Mouse (Mus musculus) limb, embryonic 14.5 days (tissue): ENCODE measurements around the gene Tmed1. TPM values are rescaled to one million over a fixed set of nuclear protein-coding genes. Genes with fewer than 3 reads are reported as not detected.
A peak's percentile ranks its signal among the peaks of the same experiment; 100 is the strongest.

Source experiments
- ATAC-seq: fragments of 200-750 bp; cut with Nextera tagmentation; 2 replicates; pipeline ENCODE4 v1.8.0; 2017; ENCODE audit warnings: low read depth, moderate number of reproducible peaks, moderate TSS enrichment; ENCODE audit not compliant: low FRiP score
- DNase-seq: peaks from one replicate; pipeline ENCODE4 v3.0.0-alpha.2; 2015; ENCODE audit warnings: low spot score
- H3K27ac ChIP-seq: fragments of 300-500 bp; sonication (generic); replicated peaks from 2 replicates; pipeline ENCODE4 v1.5.1; 2014; ENCODE audit warnings: low read depth, mild to moderate bottlenecking, low read length, moderate library complexity, mixed read lengths
- H3K27me3 ChIP-seq: fragments of 300-500 bp; sonication (generic); 2 replicates; pipeline ENCODE4 v1.6.1; 2014; ENCODE audit warnings: low read length, mixed read lengths; ENCODE audit not compliant: control insufficient read depth, insufficient read depth
- H3K36me3 ChIP-seq: fragments of 300-500 bp; sonication (generic); 2 replicates; pipeline ENCODE4 v1.6.1; 2014; ENCODE audit warnings: mild to moderate bottlenecking, low read length, moderate library complexity, mixed read lengths; ENCODE audit not compliant: control insufficient read depth, insufficient read depth
- H3K4me1 ChIP-seq: fragments of 300-500 bp; sonication (generic); 2 replicates; pipeline ENCODE4 v1.6.1; 2014; ENCODE audit warnings: antibody characterized with exemption, low read length, mixed read lengths; ENCODE audit not compliant: control insufficient read depth, insufficient read depth
- H3K4me2 ChIP-seq: fragments of 300-500 bp; sonication (generic); replicated peaks from 2 replicates; pipeline ENCODE4 v1.6.1; 2014; ENCODE audit warnings: low read depth, mild to moderate bottlenecking, low read length, moderate library complexity; ENCODE audit not compliant: severe bottlenecking
- H3K4me3 ChIP-seq: fragments of 300-500 bp; sonication (generic); replicated peaks from 2 replicates; pipeline ENCODE4 v1.5.1; 2014; ENCODE audit warnings: low read length
- H3K9ac ChIP-seq: fragments of 300-500 bp; sonication (generic); 2 replicates; pipeline ENCODE4 v1.6.1; 2014; ENCODE audit warnings: mild to moderate bottlenecking, low read depth, low read length, moderate library complexity; ENCODE audit not compliant: severe bottlenecking
- H3K9me3 ChIP-seq: fragments of 300-500 bp; sonication (generic); 2 replicates; pipeline ENCODE4 v1.6.1; 2016; ENCODE audit warnings: low read length; ENCODE audit not compliant: control insufficient read depth
- POLR2A ChIP-seq: fragments of 200-500 bp; IDR thresholded peaks from 2 replicates; pipeline ENCODE4 v1.8.0; 2012; ENCODE audit warnings: inconsistent platforms, mild to moderate bottlenecking, moderate library complexity, borderline replicate concordance; ENCODE audit not compliant: insufficient read depth, insufficient read length; ENCODE audit errors: extremely low read depth
- WGBS: fragments of 180-500 bp; shearing (Covaris S2); extraction: QIAGEN DNeasy Blood & Tissue Kit; methylation state at CpG from one replicate; pipeline ENCODE4 v1.1.7; 2014; 5-methylcytosine and 5-hydroxymethylcytosine counted together
- polyA plus RNA-seq, 2 experiments: library from polyadenylated mRNA; depleted of rRNA in 1 of 2; stranded (reverse) in 1 of 2; unstranded in 1 of 2; fragments of >200 nt; fragmentation: Nextera tagmentation in 1 of 2; extraction: Ambion mirVana in 1 of 2; gene quantifications; 2 replicates each; pipeline versions ENCODE4 v1.2.1 to v1.2.3; 2012 to 2014

The Tmed1 gene
- polyA plus RNA-seq, 2 experiments, result 96.0 to 119 TPM

- peaks cover 45% of the 10 kb centered on the region for H3K36me3 ChIP-seq
- H3K9me3 ChIP-seq, result no peaks in the 10 kb centered on the region
- H3K27me3 ChIP-seq, result no peaks in the 10 kb centered on the region
- WGBS, result 86% methylated on average over 6 of the region's 6 CpGs
- DNase-seq (no peak), ATAC-seq (no peak)
- H3K4me1 ChIP-seq, result no peaks in the 10 kb centered on the region
- H3K4me2 ChIP-seq, result no peak overlapping the region
- no peak overlapping the region for H3K9ac ChIP-seq
- H3K27ac ChIP-seq, result no peak overlapping the region
- H3K4me3 ChIP-seq, result no peak overlapping the region
- no peak for TF ChIP-seq POLR2A
Observed at GRCm38 (mm10) chr9:21555198-21555742, 45.2 kb upstream of the Tmed1 start.

DNA sequence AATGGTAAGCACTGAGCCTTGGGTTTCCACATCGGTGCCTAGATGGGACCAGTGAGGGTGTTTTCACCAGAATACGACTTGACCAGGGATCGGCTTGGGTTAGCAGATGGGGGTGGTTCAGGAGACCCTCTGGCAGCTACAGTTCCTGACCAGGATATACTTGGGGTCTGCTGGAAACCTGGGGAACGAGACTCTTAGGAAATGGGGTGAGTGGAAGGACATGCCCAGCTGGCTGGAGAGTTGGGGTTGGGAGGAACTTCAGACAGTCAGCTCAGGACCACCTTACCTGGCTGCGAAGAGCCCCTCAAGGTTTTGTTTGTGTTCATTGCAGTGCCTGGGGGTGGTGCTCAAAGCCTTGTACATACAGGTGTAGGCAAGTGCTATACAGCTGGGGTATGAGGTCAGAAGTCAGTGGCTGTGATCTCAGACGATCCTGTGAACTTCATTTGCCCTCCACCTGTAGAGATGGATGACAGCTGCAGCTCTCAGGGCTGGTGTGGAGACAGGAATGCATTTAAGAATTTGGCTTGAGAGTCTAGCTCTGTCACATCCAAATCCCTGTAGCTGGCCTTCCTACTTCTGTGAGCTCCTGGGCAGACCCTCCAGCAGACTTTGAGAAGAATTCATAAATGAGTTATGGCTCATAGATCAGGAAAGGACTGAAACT is 43.7 kb upstream of the Tmed1 start:
- Histone ChIP-seq H3K4me1 (0 out of 2 replicates have a peak, but pooled peaks cover 4% of the 10 kb centered on the region), H3K4me3 (no peak overlapping the region), H3K9me3 (no peaks in the 10 kb centered on the region), H3K36me3 (peaks cover 44% of the 10 kb centered on the region), H3K4me2 (no peak overlapping the region), H3K27ac (no peak overlapping the region), H3K9ac (no peak overlapping the region), H3K27me3 (no peaks in the 10 kb centered on the region)
- DNase-seq (no peak), ATAC-seq (no peak)
- no peak for TF ChIP-seq POLR2A
- WGBS, result 79% methylated on average over 6 of the region's 6 CpGs

DNA sequence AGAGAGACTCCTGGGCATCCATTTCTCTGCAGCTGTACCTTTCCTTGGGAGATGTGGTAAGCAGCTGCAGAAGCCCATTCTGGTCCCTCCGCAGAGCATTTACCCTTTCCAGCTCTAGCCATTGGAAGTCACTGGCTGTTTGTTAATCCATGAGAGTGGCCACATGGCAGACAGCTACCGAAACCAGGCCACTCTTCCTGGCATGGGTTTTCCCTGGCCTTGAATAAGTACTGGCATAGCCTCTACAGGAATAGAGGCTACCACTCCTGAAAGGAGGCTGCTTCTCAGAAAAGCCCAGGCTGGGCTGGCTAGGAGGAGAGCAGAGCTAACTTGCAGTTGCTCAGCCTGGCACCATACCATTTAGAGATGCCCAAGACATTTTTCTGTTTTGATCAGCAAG is 41.0 kb upstream of the Tmed1 start:
- Histone ChIP-seq H3K27ac (no peak overlapping the region), H3K36me3 (peaks cover 32% of the 10 kb centered on the region), H3K4me1 (peaks cover 12% of the 10 kb centered on the region), H3K4me2 (no peak overlapping the region), H3K9ac (no peak overlapping the region), H3K9me3 (no peaks in the 10 kb centered on the region), H3K27me3 (no peaks in the 10 kb centered on the region), H3K4me3 (no peak overlapping the region)
- WGBS, result 96% methylated on average over 2 of the region's 2 CpGs
- no peak for DNase-seq
- no peak for ATAC-seq
- no peak for TF ChIP-seq POLR2A

DNA sequence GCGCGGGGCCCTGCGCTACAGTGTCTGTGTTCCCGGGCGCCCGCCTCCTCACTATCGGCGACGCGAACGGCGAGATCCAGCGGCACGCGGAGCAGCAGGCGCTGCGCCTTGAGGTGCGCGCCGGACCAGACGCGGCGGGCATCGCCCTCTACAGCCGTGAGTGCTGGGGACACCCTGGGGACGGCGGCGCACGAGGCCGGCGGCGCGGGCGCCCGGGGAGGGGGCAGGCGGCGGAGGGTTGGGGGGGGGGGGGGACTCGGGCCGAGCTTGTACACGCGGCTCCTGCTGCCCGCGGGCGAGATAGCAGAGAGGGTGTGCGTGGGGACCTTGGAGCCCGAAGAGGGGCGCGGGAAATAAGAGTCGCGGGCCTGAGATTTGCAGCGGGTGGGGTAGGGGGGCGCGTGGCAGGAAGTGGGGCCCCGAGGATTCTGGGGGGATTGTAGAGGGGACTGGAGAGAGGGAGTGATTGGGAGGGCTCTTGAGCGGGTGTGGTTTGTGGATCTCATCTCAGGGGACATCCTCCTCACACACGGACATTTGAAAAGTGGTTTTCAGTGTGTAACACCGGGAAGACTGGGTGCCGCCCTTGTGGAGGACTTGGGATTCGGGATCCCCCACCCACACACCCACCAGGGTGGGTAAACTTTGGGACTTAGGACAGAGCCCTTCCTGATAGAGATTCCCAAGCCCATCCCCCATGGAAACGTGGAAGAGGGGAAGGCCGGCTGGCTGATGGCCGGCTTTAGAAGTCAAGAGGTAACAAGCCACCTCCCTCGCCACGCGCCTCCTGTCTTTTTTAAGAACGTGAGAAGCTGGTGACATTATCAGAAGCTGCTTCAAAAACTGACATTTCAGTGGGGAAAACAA is 37.3 kb upstream of the Tmed1 start:
- peaks cover 21% of the 10 kb centered on the region for H3K4me1 ChIP-seq
- peak overlapping the region; percentile 99 for H3K27ac ChIP-seq
- H3K9me3 ChIP-seq, result no peaks in the 10 kb centered on the region
- H3K36me3 ChIP-seq, result peaks cover 20% of the 10 kb centered on the region
- H3K4me3 ChIP-seq, result peak overlapping the region; percentile 88
- H3K9ac ChIP-seq, result peak overlapping the region; percentile 99
- 1% methylated on average over 23 of the region's 66 CpGs for WGBS
- no peak for TF ChIP-seq POLR2A
- peak; percentile 63 for DNase-seq
- peak overlapping the region; percentile 69 for H3K4me2 ChIP-seq
- ATAC-seq, result no peak; the same call in 1 of the 2 replicates
- H3K27me3 ChIP-seq, result no peaks in the 10 kb centered on the region

GRCm38 (mm10) chr9:21546789-21547074 is 36.7 kb upstream of the Tmed1 start, which contains the start of gene Carm1:
Gene Carm1, plus strand, starts transcription at chr9:21546894.
- peaks cover 18% of the 10 kb centered on the region; the same call in 1 of the 2 replicates for H3K36me3 ChIP-seq
- no peak for TF ChIP-seq POLR2A
- H3K9ac ChIP-seq, result peak within 1 kb of the TSS; percentile 99
- H3K27ac ChIP-seq, result peak within 1 kb of the TSS; percentile 99
- DNase-seq, result no peak
- no peaks in the 10 kb centered on the region for H3K27me3 ChIP-seq
- no peak for ATAC-seq
- no peaks in the 10 kb centered on the region for H3K9me3 ChIP-seq
- peak within 1 kb of the TSS; percentile 88 for H3K4me3 ChIP-seq
- H3K4me2 ChIP-seq, result peak within 1 kb of the TSS; percentile 69
- WGBS, result no CpG with 5 or more reads among the region's 52 CpGs
- H3K4me1 ChIP-seq, result peaks cover 21% of the 10 kb centered on the region
